Mouse (Mus musculus) midbrain, embryonic 12.5 days (tissue): Measurements from ENCODE around the gene Rere. TPM values are rescaled to one million over a fixed set of nuclear protein-coding genes. Genes with fewer than 3 reads are reported as not detected.

Experiments
- ATAC-seq: fragments of 200-750 bp; cut with Nextera tagmentation; 2 replicates; pipeline ENCODE4 v1.8.0; 2017; ENCODE audit warnings: low read depth, moderate TSS enrichment, moderate library complexity; ENCODE audit not compliant: low FRiP score
- H3K27ac ChIP-seq: fragments of 300-500 bp; sonication (generic); replicated peaks from 2 replicates; pipeline ENCODE4 v1.5.1; 2016; ENCODE audit warnings: mild to moderate bottlenecking
- H3K27me3 ChIP-seq: fragments of 300-500 bp; sonication (generic); 2 replicates; pipeline ENCODE4 v1.6.1; 2016; ENCODE audit warnings: mild to moderate bottlenecking
- H3K36me3 ChIP-seq: fragments of 300-500 bp; sonication (generic); 2 replicates; pipeline ENCODE4 v1.6.1; 2016
- H3K4me1 ChIP-seq: fragments of 300-500 bp; sonication (generic); 2 replicates; pipeline ENCODE4 v1.6.1; 2016
- H3K4me2 ChIP-seq: fragments of 300-500 bp; sonication (generic); replicated peaks from 2 replicates; pipeline ENCODE4 v1.6.1; 2016; ENCODE audit warnings: mild to moderate bottlenecking, moderate library complexity
- H3K4me3 ChIP-seq: fragments of 300-500 bp; sonication (generic); 2 replicates; pipeline ENCODE4 v1.5.1; 2016; ENCODE audit warnings: mild to moderate bottlenecking
- H3K9ac ChIP-seq: fragments of 300-500 bp; sonication (generic); replicated peaks from 2 replicates; pipeline ENCODE4 v1.6.1; 2016; ENCODE audit warnings: mild to moderate bottlenecking, moderate library complexity
- H3K9me3 ChIP-seq: fragments of 300-500 bp; sonication (generic); 2 replicates; pipeline ENCODE4 v1.6.1; 2016; ENCODE audit warnings: mild to moderate bottlenecking
- WGBS: fragments of 180-500 bp; shearing (Covaris S2); methylation state at CpG from one replicate; pipeline ENCODE4 v1.1.7; 2016; 5-methylcytosine and 5-hydroxymethylcytosine counted together
- polyA plus RNA-seq: library from polyadenylated mRNA; unstranded; fragments of >200 nt; fragmentation: Nextera tagmentation; extraction: Ambion mirVana; gene quantifications from 2 replicates; pipeline ENCODE4 v1.2.1, GENCODE M21; 2016

Rere gene
- polyA plus RNA-seq, 1 experiment from 2014 or later: 50.7 TPM

DNA sequence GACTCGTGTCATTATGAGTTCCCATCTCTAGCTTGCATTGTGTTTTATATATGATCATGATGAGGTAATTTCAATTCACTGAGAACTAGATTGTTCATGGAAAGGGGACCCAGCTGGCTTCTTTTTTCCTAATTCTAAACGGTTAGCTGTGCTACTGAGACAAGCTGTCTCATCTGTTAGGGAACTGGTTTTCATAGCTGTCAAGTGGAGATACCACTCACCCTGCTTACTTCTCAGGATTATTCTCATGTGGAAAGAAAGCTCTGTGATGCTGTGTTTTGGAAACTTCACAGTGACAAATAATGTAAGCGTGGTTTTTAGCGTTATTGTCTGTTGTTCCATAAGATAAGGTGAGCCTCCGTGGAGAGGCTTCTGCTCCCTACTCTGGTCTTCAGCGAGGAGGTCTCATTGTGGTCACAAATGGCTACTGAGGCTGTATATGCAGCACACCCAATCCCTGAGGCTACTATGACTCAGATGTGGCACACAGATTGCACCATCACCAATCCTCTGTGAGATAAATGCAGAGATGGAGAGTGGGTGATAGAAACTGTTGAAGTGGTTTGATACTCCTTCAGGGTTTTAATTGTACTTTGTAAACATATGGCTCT, 168.7 kb downstream of the Rere start:
- Histone ChIP-seq H3K4me3 (no peak overlapping the region), H3K9me3 (no peaks in the 10 kb centered on the region), H3K36me3 (no peaks in the 10 kb centered on the region), H3K4me1 (peaks cover 50% of the 10 kb centered on the region), H3K27ac (peak overlapping the region; percentile 42; the same call in 1 of the 2 replicates), H3K9ac (no peak overlapping the region), H3K27me3 (no peaks in the 10 kb centered on the region), H3K4me2 (no peak overlapping the region)
- no peak for ATAC-seq
- WGBS: 76% methylated on average over 6 of the region's 6 CpGs

DNA sequence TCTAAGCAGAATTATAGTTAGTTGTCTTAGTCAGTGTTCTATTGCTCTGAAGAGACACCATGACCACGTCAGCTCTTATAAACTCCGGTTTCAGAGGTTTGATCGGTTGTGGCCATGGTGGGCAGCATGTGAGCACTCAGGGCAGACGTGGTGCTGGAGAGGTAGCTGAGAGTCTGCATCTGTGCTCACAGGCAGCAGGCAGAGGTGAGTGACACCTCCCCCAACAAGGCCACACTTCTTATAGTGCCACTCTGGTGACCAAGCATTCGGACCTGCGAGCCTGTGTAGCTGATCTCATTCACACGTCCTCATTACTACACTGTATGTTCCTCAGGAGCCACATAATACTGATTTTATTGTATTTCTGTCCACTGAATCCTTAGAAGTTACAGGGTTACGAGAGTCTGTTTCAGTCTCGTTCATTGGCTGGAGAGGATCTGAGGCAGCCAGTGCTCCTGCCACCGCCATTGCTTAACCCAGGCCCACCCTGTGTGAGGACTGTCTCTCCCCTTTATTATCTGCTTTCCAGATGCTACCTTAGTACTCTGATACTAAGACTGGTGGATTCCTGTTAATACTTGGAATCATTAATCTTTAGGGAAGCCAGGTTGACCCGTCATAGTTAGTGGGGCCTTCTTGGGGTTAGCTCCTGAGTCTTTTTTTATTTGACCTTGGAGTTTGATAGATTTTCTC, 170.9 kb downstream of the Rere start:
- Histone ChIP-seq H3K27ac (0 out of 2 replicates have a peak overlapping the region, but pooled peaks have one; percentile 15), H3K9ac (no peak overlapping the region), H3K4me3 (no peak overlapping the region), H3K4me2 (no peak overlapping the region), H3K4me1 (peaks cover 49% of the 10 kb centered on the region), H3K27me3 (no peaks in the 10 kb centered on the region), H3K36me3 (no peaks in the 10 kb centered on the region), H3K9me3 (no peaks in the 10 kb centered on the region)
- no peak for ATAC-seq
- WGBS: 81% methylated on average over 11 of the region's 11 CpGs

DNA sequence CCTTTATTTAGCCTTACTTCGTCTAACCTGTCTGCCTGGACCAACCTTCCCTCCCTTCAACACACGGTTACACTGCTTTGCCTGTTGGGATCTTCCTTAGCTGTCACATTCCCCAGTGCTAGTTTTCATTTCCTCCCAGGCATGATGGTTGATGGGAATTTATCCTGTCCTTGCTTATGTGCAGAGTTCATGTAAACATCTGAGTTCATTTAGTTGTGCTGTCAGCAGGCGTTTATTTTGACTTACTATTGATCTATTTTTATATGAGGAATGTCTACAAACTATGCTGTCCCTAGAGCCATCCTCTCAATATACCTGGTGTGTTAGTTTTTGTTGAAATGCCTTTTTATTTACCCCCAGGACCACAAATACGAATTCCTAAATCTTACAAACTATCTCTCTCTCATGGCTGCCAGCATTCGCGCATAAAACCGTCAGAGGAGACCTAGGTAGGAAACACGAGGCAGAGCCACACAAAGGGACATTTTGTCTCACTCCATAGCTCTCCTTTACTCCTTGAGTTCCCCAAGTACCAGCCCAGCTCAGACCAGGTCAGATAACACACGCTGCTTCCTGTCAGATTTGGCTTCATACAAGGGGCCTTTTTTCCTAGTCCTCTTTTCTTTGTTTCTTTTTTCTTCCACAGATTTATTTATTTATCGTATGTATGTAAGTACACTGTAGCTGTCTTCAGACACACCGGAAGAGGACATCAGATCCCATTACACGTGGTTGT, 173.3 kb downstream of the Rere start:
- ATAC-seq: no peak
- WGBS: 76% methylated on average over 12 of the region's 12 CpGs

DNA sequence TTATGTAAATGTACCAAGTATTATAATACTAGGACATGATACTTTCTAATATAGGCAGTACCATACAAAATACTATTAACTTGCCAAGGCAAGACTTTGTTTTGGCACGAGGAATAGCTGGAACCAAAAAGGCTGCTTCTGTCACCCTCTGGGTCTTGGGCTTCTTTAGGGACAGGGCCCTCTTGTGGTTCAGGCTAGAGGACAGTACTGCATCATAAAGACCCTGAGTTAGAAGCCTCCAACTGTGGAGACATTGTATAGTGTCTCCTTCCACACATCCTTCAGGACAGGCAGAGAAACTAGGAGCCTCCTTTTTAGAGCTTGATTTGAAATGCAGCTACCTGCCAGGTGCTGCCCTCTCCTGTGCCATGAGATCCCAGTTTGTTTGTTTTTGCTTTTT, 174.3 kb downstream of the Rere start:
- H3K27ac ChIP-seq: no peak overlapping the region
- H3K9ac ChIP-seq: no peak overlapping the region
- no peak overlapping the region for H3K4me2 ChIP-seq
- H3K9me3 ChIP-seq: no peaks in the 10 kb centered on the region
- H3K27me3 ChIP-seq: no peaks in the 10 kb centered on the region
- ATAC-seq: no peak
- 63% methylated on average over 1 of the region's 1 CpGs for WGBS
- peaks cover 54% of the 10 kb centered on the region for H3K4me1 ChIP-seq
- no peaks in the 10 kb centered on the region for H3K36me3 ChIP-seq
- no peak overlapping the region for H3K4me3 ChIP-seq

More for the DNA sequence above, 173.3 kb downstream of the Rere start:
- no peak overlapping the region; the same call in 1 of the 2 replicates for H3K9ac ChIP-seq
- no peak overlapping the region for H3K4me2 ChIP-seq
- H3K4me1 ChIP-seq: peaks cover 57% of the 10 kb centered on the region
- no peaks in the 10 kb centered on the region for H3K36me3 ChIP-seq
- no peak overlapping the region for H3K27ac ChIP-seq
- no peak overlapping the region for H3K4me3 ChIP-seq
- no peaks in the 10 kb centered on the region for H3K9me3 ChIP-seq
- H3K27me3 ChIP-seq: no peaks in the 10 kb centered on the region

DNA sequence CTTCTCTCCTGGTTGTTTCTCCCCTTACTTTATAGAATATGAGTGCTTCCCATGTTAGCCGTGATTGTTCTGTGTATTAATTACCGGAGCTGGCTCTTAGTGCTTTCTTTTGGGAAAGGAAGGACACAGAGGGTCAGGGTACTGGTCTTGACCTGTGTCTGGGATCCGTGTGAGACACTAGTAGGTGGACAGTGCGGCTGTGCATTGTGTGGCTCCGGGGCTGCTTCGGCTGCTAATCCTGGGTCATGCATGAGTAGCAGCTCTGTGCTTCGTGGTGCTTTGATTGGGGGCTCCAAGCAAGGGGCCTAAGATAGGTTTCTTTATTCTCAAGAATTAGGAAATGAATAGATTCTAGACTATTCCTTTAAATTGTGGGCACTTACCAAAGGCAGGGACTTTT, 175.0 kb downstream of the Rere start:
- Histone ChIP-seq H3K9ac (no peak overlapping the region), H3K36me3 (no peaks in the 10 kb centered on the region), H3K4me2 (no peak overlapping the region; the same call in 1 of the 2 replicates), H3K4me1 (peaks cover 61% of the 10 kb centered on the region), H3K9me3 (no peaks in the 10 kb centered on the region), H3K27ac (peak overlapping the region; percentile 64), H3K27me3 (no peaks in the 10 kb centered on the region), H3K4me3 (no peak overlapping the region)
- peak; percentile 68; the same call in 1 of the 2 replicates for ATAC-seq
- WGBS: 10% methylated on average over 7 of the region's 7 CpGs

DNA sequence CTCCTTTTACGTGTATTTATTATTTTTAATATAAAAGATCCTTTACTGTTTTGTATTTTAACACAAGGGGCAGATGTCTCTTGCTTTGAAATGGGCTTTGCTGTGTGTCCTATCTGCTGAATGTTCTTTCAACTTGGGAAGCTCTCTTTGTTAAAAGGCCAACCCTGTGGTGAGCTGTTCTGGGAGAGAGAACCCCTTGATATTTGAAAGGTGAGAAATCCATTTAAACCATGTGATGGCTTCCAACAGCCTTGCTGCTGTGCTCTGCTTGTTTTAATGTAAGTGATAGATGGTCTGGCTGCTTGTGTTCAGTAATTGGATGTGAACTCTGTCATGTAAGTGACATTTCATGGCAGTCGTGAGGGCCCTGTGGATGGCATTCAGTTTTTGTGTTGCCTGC, 175.4 kb downstream of the Rere start:
- peak overlapping the region; percentile 64 for H3K27ac ChIP-seq
- no peak overlapping the region for H3K4me2 ChIP-seq
- no peaks in the 10 kb centered on the region for H3K36me3 ChIP-seq
- no peak overlapping the region for H3K4me3 ChIP-seq
- ATAC-seq: no peak
- 17% methylated on average over 2 of the region's 2 CpGs for WGBS
- no peaks in the 10 kb centered on the region for H3K27me3 ChIP-seq
- H3K9me3 ChIP-seq: no peaks in the 10 kb centered on the region
- H3K4me1 ChIP-seq: peaks cover 63% of the 10 kb centered on the region
- H3K9ac ChIP-seq: no peak overlapping the region

DNA sequence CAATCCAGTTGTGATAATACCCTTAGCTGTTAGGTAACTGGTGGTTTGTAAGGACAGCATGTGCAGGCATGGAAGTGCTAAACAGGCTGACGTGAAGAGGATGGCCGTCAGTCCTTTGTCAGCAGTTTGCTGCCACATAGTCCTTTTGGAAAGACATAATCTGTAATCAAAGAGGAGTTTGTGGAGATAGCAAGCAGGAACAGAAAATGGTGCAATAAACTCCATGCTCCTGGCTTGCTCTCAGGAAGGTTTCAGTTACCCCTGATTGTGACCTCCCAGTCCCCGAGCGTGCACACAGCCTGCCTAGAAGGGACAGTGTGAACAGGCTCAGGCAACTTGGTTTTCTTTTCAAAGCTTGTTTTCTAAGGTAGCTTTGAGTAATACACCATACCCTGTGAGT, 175.9 kb downstream of the Rere start:
- H3K4me3 ChIP-seq: no peak overlapping the region
- H3K4me1 ChIP-seq: peaks cover 61% of the 10 kb centered on the region
- H3K27ac ChIP-seq: peak overlapping the region; percentile 27; the same call in 1 of the 2 replicates
- H3K36me3 ChIP-seq: no peaks in the 10 kb centered on the region
- ATAC-seq: no peak
- 43% methylated on average over 4 of the region's 4 CpGs for WGBS
- H3K9me3 ChIP-seq: no peaks in the 10 kb centered on the region
- H3K27me3 ChIP-seq: no peaks in the 10 kb centered on the region
- H3K4me2 ChIP-seq: no peak overlapping the region
- no peak overlapping the region for H3K9ac ChIP-seq

DNA sequence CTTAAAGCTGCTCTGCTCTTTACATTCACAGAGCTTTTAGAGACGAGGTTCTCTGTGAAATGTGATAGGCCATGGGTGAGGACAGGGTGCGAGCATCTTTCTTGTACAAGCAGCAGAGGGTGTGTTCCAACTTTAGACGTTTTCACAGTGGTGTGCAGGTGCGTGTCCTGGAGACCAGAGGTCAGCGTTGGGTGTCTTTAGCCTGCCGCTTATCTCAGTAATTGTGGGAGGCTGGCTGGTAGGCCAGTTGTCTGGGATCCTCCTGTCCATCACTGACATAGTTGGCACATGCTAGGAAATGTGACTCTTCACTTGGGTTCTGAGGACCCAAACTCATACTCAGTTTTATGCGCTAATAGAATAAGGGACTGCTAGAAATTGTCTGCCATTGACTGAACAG, 176.3 kb downstream of the Rere start:
- ATAC-seq: no peak
- H3K27me3 ChIP-seq: no peaks in the 10 kb centered on the region
- peak overlapping the region; percentile 27; the same call in 1 of the 2 replicates for H3K27ac ChIP-seq
- H3K4me2 ChIP-seq: no peak overlapping the region
- WGBS: 55% methylated on average over 7 of the region's 7 CpGs
- H3K9ac ChIP-seq: no peak overlapping the region
- H3K36me3 ChIP-seq: no peaks in the 10 kb centered on the region
- H3K4me3 ChIP-seq: no peak overlapping the region
- H3K4me1 ChIP-seq: peaks cover 63% of the 10 kb centered on the region
- H3K9me3 ChIP-seq: no peaks in the 10 kb centered on the region

DNA sequence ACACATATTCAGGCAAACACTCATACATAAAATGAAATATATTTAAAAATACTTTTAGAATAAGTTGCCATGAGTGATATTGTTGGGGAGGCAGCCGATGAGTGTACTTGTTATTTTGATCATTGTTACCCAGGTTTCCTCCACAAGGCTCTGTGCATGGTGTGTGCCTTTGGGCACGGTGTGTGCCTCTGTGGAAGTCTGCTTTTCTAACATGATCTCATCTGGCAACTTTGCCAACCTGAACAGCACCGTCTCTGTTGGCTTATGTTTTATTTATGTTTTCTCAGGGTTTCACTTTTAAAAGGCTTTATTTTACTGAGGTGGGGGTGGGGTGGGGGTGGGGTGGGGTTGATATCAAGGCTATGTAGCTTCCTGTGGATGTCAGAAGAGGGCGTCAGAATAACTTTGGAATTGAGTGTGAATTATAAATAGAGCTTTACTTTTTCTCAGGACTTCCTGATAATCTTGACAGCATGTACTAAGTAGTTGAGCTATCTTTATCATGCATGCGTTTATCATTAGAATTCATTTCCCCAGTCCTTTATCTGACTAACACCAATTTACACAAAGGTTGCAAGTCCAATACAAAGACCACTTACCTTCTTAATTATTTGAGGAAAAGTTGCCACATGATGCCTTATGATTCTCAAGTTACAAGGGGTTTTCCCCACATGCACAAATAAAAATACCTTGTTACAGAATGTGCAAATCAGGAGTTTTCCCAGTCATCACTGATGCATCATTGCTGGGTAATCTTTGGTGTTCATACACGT, 177.8 kb downstream of the Rere start:
- Histone ChIP-seq H3K4me1 (peaks cover 66% of the 10 kb centered on the region), H3K27me3 (peaks cover 3% of the 10 kb centered on the region; the same call in 1 of the 2 replicates), H3K9ac (no peak overlapping the region), H3K4me3 (no peak overlapping the region), H3K4me2 (no peak overlapping the region), H3K36me3 (no peaks in the 10 kb centered on the region), H3K27ac (no peak overlapping the region), H3K9me3 (no peaks in the 10 kb centered on the region)
- 68% methylated on average over 6 of the region's 6 CpGs for WGBS
- ATAC-seq: no peak

DNA sequence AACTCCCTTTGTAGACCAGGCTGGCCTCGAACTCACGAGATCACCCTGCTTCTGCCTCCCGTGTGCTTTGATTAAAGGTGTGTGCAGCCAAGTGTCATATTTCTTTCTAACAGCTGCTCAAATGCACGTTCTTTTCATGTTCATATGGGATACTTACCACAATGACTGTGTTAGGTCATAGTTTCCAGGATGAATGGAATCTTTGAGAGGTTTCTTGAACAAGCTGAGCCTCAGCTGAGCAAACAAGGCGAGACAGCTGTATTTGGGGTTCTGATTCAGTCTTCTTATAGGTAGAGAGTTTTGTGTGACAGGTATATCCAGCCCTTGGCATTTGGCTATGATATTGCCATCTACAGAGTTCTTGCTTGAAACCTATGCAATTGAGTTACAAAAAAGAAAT, 179.0 kb downstream of the Rere start:
- H3K9me3 ChIP-seq: no peaks in the 10 kb centered on the region
- no peak overlapping the region for H3K27ac ChIP-seq
- H3K4me3 ChIP-seq: no peak overlapping the region
- peaks cover 3% of the 10 kb centered on the region; the same call in 1 of the 2 replicates for H3K27me3 ChIP-seq
- WGBS: 65% methylated on average over 5 of the region's 5 CpGs
- H3K9ac ChIP-seq: no peak overlapping the region
- H3K4me1 ChIP-seq: peaks cover 70% of the 10 kb centered on the region
- H3K36me3 ChIP-seq: no peaks in the 10 kb centered on the region
- ATAC-seq: no peak
- no peak overlapping the region for H3K4me2 ChIP-seq

DNA sequence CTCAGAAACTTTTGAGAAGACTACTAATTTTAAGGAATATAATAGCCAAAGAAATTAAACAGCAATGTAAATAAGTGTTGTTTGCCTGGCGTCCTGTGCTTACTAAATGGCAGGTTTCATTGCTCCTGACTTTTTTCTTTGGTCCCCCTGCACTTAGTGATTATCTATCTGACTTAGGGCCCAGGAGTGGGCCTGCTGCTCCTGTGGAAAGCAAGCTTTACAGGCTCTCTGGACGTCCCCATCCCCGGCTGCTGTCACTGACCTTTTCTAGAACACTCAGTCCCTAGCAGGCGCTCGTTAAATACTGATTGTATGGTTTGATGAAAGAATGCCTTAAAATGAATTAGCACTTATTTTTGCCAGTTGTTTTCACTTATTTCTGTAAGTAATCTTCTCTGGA, 179.6 kb downstream of the Rere start:
- Histone ChIP-seq H3K4me1 (peaks cover 69% of the 10 kb centered on the region), H3K36me3 (no peaks in the 10 kb centered on the region), H3K9me3 (no peaks in the 10 kb centered on the region), H3K9ac (no peak overlapping the region), H3K27ac (no peak overlapping the region), H3K27me3 (peaks cover 3% of the 10 kb centered on the region; the same call in 1 of the 2 replicates), H3K4me2 (no peak overlapping the region), H3K4me3 (no peak overlapping the region)
- ATAC-seq: no peak
- 41% methylated on average over 5 of the region's 5 CpGs for whole genome bisulfite sequencing
